Mouse (Mus musculus): ENCODE data around the gene Kcna5. TPM values are rescaled to one million over a fixed set of nuclear protein-coding genes. Genes with fewer than 3 reads are reported as not detected.
A peak's percentile ranks its signal among the peaks of the same experiment; 100 is the strongest.

Gene Kcna5
- polyA plus RNA-seq, 1 experiment from 2014 or later = 2.8 TPM

DNA sequence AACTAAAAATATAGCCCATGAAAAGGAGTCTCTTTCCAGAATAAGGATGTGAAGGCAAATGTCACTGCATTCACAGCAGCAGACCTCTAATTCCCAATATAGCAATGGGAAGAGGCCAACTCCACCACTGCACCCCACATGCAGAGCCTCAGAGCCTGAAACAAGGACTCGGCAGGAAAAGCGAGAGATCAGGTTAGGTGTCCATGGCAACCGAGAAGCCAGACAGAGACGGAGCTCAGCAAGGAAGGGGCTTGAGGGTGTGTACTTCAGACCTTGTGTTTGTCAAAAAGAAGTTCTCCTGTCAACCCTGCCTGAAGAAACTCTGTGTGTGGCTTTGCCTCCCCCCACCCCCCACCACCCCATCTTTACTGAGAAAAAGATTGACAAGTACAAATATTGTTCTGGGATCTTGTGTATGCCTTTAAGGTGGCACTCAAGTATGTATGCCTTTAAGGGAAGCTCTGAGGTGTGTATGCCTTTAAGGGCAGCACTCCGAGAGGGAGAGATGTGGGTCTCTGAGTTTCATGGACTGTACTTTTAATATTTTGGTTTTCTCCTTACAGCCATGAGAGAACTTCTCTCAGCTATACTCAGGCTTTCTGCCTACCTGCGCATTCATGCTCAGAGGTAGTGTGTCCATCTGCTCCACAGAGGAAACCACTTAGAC, 37.9 kb downstream of the Kcna5 start:
- no peak overlapping the region for H3K9ac ChIP-seq
- no peaks in the 10 kb centered on the region for H3K27me3 ChIP-seq
- H3K4me2 ChIP-seq (replicated peaks) = no peak overlapping the region
- peaks cover 6% of the 10 kb centered on the region; the same call in 1 of the 2 replicates for H3K9me3 ChIP-seq (replicated peaks)
- WGBS = 30% methylated on average over 6 of the region's 6 CpGs
- 0 out of 2 replicates have a peak, but pooled peaks have one; percentile 31 for ATAC-seq (ENCODE audit: low FRiP score)
- no peak overlapping the region for H3K4me3 ChIP-seq
- H3K4me1 ChIP-seq = no peaks in the 10 kb centered on the region
- no peaks in the 10 kb centered on the region for H3K36me3 ChIP-seq
- no peak overlapping the region for H3K27ac ChIP-seq

DNA sequence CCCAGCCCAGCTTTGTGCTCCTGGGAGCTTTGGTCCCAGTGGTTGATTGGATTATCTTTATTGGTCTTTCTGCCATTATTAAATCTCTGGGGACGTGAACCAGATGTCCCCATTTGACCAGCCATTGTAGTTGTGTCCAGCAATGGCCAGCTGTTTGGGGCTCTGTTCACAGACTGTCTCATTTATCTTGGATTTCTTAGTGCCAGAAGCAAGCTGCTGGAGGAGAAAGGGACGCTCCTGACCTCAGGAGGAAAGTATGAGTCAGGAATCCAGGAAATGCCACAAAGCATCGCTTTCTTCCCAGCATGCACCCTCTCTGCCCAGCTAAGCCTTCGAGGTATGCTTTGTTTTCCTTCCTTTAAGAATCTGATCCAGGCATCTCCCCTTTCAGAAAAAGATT, 48.1 kb downstream of the Kcna5 start:
- no peaks in the 10 kb centered on the region for H3K4me1 ChIP-seq
- no peak overlapping the region for H3K4me3 ChIP-seq
- 57% methylated on average over 4 of the region's 4 CpGs for WGBS
- H3K36me3 ChIP-seq = no peaks in the 10 kb centered on the region
- H3K4me2 ChIP-seq (replicated peaks) = no peak overlapping the region
- H3K27me3 ChIP-seq = no peaks in the 10 kb centered on the region
- ATAC-seq (ENCODE audit: low FRiP score) = no peak
- no peak overlapping the region for H3K27ac ChIP-seq
- no peak overlapping the region for H3K9ac ChIP-seq
- H3K9me3 ChIP-seq (replicated peaks) = no peaks in the 10 kb centered on the region

DNA sequence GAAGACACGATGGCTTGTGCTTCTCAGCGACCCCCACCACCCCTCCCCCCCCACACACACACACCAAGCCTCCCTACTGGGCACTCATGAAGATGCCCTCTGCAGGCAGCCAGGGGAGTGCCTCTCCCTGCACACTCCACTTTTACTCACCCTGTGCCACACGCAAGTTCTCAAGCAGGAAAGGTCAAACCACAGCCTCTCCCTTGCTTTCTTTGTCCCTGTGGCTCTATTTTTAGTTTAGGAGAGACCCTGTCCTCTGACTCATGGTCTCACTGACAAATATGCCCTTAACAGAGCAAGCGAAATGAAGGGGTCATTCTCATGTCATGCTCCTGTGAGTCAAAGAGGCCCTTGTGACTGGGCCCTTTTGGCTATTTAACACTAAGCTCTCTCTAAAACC, 50.3 kb downstream of the Kcna5 start:
- no peak overlapping the region for H3K27ac ChIP-seq
- 45% methylated on average over 4 of the region's 4 CpGs for WGBS
- no peak for ATAC-seq (ENCODE audit: low FRiP score)
- no peaks in the 10 kb centered on the region for H3K9me3 ChIP-seq (replicated peaks)
- no peaks in the 10 kb centered on the region for H3K36me3 ChIP-seq
- H3K27me3 ChIP-seq = no peaks in the 10 kb centered on the region
- H3K9ac ChIP-seq = no peak overlapping the region
- no peak overlapping the region for H3K4me2 ChIP-seq (replicated peaks)
- H3K4me3 ChIP-seq = no peak overlapping the region
- no peaks in the 10 kb centered on the region for H3K4me1 ChIP-seq

DNA sequence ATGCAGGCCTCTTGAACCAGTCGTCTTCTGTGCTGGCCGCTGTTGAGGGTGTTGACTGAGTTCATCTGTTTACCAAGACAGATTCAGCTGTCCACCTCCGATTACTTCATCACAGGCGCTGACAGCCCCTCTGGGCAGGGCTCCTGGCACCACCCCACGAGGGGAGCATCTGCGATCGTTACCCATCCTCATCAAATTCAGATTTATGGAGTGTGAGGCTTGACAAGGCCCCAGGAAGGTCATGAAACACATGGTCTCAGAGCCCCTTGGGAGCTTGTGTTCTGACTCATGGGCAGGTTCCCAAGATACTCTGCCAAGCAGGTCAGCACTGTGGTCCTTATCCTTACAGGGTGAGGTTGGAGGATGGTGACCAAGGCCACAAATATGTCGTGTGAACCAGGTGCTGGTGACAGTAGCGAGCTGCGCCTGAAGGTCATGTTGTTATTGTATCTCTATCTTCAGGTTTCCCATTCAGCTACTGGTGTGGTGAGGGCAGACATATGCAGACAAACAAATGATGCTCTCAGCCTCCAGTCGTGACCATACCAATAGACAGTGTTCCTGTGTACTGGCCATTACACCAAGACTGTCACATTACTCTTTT, 51.8 kb downstream of the Kcna5 start:
- Histone ChIP-seq H3K4me2 (replicated peaks) (no peak overlapping the region), H3K27ac (no peak overlapping the region), H3K4me3 (no peak overlapping the region), H3K9ac (no peak overlapping the region), H3K27me3 (no peaks in the 10 kb centered on the region), H3K9me3 (replicated peaks) (no peaks in the 10 kb centered on the region), H3K36me3 (no peaks in the 10 kb centered on the region), H3K4me1 (no peaks in the 10 kb centered on the region)
- ATAC-seq (ENCODE audit: low FRiP score) = no peak
- 73% methylated on average over 11 of the region's 11 CpGs for WGBS

Other genes with a start within 250 kb of the Kcna5 start
- gene Kcna1, start 111.0 kb upstream of the Kcna5 start, polyA plus RNA-seq (2016; fragmentation: Nextera tagmentation; extraction: Ambion mirVana) = 1.6 and 2.5 TPM in 2 replicates
- 12.5 and 13.5 TPM in 2 replicates for gene Kcna6, start 205.3 kb upstream of the Kcna5 start, polyA plus RNA-seq (2016; fragmentation: Nextera tagmentation; extraction: Ambion mirVana)

All from hindbrain, embryonic 12.5 days (tissue).